Mouse (Mus musculus) cerebellum, adult 8-10 months (tissue): ENCODE results near the gene Rab1a.
"Not testable (repeated sequence)": the region's sequence is repeated elsewhere in the genome, so short reads cannot be mapped to it uniquely, and the experiment has no call there.

ENCODE experiments used
- DNase-seq: peaks from one replicate; pipeline ENCODE4 v3.0.0; 2022

Rab1a gene

DNA sequence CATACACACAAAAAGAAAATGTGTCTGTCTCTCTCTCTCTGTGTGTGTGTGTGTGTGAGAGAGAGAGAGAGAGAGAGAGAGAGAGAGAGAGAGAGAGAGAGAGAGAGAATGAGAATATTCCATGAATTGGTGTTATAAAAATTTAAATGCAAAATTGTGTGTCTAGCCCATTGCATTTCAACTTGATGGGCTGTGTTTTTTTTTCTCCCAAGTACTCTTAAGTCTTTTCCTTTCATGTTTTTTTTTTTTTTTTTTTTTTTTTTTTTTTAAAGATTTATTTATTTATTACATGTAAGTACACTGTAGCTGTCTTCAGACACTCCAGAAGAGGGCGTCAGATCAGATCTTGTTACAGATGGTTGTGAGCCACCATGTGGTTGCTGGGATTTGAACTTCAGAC lies 20.4 kb downstream of the Rab1a start:
- DNase-seq, result not testable (repeated sequence)

DNA sequence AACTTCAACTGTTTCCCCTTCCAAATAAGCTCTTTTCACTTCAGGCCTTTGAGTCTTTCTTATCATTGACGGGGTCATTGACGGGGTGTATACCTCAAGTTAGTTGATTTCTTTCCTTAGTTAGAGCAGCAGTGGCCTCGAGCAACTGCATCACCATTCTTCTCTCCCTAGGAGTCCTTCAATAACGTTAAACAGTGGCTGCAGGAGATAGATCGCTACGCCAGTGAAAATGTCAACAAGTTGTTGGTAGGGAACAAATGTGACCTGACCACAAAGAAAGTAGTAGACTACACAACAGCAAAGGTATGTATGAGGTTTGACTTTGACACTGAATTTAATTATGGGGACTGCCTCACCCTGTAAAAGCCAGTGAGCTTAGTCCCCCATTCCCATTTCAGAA lies 23.0 kb downstream of the Rab1a start:
- DNase-seq, result no peak

DNA sequence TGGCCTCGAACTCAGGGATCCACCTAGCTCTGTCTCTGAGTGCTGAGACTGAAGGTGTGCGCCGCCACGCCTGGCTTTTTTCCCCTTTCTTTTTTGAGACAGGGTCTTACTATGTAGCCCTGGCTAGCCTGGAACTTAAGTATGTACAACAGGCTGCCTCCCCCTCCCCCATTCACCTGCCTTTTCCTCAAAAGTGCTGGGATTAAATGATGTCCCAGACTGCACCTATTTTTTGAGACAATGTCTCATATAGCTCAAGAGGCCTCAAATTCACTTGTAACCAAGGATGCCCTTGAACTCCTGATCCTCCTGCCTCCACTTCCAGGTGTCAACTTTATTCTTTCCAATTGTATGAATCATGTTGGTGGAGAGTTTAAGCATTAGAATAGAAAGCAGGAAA lies 24.7 kb downstream of the Rab1a start:
- no peak for DNase-seq

DNA sequence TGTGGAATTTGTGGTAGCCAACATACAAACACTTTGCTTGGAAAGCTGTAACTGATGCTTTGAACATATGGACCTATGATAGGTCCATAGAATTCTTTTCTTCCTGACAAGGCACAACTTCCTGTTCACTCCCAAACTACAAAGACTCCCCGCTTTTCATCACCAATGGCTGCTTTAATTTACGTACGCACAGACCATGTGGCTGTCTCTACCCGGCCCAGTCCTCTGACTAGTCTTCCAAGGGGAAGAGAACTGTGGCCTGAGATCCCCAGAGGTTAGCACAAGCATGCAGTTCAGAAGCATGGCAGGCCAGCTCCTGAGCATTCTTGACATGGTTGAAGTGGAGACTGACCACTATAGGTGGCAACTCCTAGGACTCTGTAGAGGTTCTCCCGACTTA lies 27.4 kb downstream of the Rab1a start:
- no peak for DNase-seq

DNA sequence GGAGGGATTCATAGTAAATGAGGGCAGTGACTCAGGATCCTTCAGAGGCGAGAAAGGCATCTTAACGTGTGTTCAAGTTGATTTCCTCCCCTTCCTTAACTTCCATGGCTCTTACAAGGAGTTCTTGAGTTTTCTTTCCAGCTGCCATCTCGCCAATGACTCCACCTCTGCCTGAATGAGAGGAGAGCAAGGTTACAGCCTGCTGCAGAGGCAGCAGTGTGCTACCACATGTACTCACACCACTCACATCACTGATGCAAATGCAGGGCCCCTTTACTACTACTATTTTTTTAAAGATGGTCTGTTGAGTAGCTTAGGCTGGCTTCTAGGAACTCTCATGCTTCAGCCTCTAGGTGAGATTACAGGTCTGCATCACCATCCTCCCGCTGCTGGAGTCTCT lies 28.1 kb downstream of the Rab1a start:
- no peak for DNase-seq

DNA sequence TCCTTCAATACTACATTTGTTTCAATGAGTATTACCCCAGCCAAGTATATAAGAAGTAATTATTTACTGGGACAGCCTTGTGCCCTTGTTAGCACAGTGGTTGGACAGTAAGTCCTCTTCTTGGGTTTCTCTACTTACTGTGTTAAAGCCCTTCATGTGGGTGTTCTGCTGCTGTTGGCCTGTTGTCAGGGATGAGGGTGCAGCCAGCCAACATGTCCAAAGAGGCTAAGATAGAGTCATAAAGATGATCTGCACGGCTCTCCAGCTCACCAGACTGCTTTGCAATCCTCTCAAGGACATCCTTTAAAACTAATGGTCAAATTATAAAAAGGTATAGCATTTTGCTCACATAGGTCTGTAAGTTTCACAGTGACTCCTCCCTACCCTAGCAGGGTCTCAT lies 29.1 kb downstream of the Rab1a start:
- no peak for DNase-seq

DNA sequence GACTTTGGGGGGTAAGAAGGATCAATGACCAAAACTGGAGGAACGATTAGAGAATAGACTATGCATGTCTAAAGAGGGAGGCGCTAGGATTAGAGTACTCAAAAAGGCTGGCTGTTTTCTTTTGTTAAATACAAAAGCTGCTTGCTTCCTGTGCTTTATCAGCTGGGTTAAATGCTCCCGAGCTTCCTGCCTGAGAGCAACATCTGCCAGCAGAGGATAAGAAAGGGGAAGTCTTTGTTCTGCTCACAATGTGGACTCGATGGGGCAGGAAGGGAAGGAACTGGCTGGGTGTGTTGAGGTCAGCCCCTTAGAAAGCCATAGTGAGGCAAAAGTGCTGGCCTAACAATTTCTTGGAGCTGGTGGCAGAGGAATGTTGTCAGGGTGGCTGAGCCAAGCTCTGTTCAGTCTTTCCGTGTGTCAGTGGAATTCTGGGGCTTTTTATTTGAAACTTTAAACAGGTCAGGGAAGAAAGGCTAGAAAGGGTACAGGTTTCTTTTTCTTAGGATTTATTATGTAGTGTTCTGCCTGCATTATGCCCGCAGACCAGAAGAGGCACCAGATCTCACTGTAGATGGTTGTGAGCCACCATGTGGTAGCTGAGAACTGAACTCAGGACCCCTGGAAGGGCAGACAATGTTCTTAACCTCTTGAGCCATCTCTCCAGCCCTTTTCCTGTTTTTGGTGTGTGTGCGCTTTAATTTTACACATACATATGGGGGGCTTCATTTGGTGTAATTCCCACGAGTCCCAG lies 30.1 kb downstream of the Rab1a start:
- DNase-seq, result no peak

DNA sequence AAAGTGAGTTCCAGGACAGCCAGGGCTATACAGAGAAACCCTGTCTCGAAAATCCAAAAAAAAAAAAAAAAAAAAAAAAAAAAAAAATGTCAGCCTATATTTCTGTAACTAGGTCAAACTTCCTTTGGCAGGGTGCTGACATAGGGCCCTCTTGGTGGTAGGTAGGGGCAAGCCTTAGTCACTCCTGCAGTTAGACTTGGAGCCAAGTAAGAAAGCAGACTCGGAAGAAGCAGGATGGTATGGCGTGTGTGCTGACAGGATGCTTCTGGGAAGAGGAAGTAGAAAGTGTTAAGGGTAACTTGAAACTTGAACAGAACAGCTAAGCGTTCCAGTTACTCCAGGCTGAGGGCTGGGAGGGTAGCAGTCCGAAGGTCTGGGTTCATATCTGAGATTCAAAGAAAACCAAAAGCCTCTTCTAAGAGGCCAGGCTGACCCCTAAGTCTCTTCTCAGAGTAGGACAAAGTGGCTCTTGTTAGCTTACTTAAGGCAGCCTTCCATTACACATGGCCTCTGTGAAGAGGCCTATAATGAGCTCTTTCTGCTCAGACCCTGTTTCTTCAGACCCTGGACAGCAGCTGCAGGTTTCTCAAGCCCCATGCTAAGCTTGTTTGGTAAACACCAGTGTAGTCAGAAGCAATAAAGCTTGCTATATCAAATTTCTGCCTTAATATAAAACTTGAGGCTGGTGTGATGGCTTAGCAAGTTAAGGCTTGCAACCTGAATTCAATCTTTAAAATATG lies 31.0 kb downstream of the Rab1a start:
- no peak for DNase-seq

DNA sequence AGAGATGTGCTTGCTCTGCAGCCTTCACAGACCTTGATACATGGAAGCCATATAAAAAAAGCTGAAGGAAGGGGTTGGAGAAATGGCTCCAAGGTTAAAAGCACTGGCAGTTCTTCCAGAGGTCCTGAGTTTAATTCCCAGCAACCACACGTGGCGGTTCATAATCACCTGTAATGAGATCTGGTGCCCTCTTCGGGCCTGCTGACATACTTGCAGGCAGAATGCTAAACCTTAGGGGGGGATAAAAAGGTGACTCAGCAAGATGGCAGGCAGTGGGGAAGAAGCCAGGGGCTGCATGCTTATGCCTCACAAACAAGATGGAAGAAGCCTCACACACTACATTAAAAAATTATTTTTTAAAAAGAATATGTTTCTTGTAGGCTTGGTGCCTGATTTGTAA lies 33.0 kb downstream of the Rab1a start:
- DNase-seq, result no peak

DNA sequence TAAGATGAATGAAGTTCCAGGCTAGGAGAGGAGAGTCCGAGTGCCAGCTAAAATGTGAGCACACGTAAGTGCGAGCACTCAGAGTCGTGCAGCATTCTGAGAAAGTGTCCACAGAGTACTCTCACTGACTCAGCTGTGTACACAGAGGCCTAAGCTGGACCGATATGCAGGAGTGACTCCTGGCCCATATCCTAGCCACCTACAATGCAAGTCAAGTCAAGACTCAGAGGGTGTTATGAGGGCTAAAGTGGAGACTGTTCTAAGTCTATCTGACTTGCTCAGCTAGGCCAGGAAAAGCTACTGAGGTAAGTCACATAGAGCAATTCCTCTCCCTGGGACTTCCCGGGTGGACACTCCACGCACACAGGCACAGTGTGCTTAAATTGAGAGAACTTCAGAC lies 35.8 kb downstream of the Rab1a start:
- no peak for DNase-seq

DNA sequence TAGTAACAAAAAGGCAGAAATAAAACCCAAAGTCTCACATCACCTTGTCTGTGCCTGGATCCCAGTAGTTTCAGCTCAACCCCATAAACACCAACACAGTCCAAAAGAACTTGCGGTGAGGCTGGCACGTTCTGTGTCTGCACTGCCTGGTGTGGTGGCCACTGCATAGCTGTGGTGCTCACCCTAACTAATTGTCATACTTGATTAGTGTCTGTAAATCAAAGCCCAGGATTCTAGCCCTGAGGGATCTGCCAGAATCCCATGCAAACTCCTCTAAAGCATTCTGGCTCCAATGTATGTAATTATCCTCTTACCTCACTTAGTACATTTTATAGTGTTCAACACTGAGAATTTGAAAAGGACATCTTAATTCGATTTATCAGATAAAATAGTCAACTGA lies 36.7 kb downstream of the Rab1a start:
- no peak for DNase-seq

DNA sequence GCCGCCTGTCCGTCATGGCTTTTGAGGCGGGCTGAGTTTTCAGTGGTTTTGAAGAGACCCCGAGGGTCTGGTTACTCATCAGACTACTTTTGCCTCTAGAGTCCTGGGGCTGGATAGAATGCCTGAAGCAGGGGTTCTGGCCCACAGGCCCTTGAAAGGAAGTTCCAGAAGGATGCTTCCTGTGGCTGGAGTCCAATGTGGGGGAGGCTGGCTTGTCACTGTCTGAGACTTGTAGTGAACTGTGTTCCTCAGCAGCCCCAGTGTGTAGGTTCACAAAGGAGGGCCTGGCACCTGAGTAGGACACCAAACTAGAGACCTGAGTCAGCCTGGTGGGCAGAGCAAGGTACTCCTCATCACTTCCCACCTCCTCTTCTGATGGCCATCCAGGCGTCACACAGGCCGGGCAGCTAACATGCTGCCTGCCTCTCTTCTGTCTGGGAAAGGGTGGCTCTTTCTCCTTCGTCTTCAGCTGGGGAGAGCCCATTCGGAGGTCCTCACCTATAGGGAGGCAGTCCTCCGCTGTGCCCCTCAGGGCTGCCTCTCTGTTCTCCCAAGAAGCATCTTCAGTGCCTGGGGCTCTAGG lies 38.1 kb downstream of the Rab1a start:
- DNase-seq, result no peak

DNA sequence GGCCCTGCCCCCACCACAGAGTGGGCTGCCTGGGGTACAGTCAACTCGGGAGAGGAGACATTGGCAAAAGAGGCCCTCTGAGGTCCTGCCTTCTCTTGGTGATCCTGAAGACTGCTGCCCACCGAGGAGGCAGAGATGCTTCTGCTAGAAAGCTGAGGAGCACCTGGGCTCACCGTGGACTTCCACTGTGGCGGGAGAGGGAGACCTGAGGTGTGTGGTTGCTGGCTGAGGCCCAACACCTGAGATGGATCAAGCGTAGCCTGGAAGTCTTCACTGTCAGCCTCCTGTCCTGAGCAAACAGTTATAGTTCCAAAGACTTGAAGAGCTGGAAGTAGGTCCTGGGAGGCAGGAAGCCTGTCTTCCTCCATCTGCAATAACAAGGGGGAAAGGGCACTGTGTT lies 39.1 kb downstream of the Rab1a start:
- DNase-seq, result no peak

DNA sequence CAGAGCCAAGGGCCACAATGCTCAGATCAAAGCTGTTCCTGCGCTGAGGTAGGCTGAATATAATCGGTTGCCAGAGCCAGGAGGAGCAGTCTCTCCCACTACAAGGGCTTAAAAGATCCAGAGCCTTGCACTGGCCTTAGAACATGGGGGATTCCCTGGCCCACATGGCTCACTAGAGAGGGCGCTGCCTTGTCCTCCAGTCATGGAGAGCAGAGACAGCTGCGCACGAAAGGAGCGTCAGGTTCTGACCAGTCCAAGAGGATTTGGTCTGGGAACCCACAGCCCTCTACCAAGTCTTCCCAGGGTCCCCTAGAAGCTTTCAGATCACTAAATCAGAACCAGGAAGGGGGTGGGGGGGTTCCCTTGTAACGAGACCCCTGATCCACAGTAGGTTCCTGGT lies 40.1 kb downstream of the Rab1a start:
- no peak for DNase-seq

DNA sequence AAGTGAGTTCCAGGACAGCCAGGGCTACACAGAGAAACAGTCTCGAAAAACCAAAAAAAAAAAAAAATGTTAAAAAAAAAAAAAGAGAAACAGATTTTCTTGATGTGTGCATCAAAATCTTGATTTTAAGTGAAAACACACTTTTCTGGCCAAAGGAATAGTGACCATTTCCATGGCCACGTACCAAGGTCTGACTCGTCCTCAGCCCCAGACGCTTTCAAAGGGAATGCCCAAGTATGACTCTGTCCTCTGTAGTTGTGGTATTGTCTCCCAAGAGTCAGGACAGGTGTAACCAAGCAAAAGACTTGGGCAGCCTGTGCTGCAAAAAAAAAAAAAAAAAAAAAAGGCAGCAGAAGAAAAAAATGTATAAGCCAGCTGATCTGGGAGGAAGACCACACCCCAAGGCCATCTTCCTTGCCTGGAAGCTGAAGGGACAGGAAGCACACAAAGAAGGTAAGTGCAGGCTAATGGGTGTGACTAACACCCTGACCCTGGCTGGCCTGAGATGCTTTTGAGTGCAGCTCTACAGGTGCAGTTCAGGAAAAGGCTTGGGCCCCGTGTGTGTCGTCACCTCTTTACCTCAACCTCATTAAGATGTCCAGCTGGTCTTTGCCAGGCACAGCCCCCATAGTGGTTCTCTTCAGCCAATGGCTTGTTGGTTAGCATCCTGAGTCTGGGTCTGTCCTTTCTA lies 41.3 kb downstream of the Rab1a start:
- DNase-seq, result no peak

DNA sequence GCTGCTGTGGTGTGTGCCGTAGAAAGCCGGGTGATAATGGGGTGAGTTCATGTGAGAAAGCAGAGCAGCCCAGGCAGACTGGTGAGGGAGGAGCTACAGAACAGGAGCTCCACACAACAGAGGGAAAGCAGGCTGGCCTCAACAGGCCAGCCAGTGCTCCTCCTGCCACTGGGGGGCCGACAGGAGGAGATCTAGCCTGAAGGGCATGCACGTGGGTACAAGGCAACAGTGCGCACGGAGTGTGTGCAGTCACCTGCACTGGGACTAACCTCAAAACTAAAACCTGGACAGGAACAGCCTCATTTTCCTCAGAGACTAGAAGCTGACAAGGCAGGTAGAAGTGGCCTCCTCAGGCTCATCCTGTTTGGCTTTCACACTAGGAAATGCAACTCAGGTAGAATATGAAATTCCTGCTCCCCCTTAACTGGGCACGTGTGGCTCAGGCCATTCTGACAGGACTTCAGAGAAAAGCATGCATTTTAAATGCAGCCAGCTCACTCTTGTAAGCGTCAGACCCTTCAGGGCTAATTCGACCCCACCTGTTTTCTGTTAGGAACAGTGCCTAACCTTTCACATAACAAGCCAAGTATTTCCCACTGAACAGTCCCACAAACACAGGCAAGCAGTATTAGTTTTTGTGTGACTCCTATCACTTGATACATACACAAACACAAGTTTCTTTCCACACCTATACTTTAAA lies 42.1 kb downstream of the Rab1a start:
- no peak for DNase-seq

DNA sequence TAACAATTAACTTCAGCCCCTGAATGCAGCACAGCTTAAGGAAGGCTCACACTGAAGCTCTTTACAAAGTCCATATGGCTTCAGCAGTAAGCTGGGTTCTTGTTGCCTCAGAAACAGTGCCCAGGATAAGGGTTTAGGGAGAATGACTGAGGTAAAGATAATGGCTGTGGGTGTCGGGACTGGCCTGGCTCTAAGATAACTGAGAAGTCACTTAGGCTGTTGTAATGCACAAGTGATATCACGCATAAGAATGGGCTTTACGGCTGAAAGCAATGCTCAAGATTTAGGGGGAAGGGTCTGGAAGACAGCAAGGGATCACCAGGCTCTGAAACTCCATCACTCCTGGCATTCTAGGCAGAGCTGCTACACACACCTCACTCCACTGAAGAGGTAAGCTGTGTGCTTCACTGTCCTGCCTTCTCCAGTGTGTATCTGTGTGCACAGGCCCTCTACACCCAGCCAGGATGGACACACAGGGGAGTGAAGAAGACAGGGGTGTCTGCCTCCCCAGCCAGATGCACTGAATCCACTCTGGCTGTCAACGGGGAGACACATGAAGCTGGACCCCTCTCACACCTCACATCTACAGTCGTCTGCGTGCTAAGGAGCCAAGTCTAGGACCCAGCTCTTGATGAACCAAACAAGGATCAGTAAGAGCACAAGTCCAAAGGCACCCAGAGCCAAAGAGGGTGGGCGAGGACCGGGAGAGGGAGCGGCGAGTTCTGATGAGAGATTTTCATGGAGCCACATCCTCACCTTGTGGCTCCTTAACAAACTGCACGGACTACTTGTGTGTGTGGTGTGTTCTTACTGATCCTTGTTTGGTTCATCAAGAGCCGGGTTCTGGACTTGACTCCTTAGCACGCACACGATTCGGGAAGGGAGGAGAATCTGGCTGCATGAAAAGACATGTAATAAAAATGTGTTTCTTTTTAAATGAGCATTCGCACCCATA lies 43.4 kb downstream of the Rab1a start:
- no peak for DNase-seq

DNA sequence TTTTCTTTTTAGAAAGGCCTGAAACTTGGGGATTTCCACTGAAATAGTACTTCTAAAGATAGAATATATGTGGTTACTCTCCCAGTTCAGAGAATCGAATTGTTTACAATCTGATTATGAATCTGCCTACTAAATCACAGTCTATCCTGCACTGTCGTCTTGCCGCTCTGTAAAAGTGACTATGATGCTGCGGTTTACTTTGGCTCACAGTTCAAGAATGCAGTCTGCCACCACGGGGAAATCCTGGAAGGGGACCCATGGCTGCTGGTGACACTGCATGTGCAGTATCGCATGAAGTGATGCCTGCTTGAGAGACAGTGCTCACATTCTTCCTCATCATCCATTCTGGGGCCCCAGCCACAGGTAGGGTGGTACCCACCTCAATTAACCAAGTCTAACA lies 44.1 kb downstream of the Rab1a start:
- no peak for DNase-seq

DNA sequence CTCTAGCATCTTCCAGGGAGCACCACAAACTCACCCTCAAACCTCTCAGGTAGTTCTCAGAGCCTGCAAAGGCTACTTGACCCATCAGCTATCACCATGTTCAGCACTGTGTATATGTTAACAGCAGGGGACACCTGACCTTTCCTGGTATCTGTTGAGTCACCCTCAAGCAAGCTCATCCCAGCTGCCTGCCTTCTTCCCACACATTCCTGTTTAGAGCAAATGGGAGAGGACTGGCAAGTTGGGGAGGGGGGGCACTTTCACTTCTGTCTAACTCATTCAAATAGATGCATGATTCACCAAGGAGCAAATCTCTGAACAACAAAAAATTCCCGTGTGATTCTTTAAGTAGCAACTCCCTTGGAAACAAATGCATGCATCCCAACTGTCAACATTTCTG lies 45.4 kb downstream of the Rab1a start:
- no peak for DNase-seq

DNA sequence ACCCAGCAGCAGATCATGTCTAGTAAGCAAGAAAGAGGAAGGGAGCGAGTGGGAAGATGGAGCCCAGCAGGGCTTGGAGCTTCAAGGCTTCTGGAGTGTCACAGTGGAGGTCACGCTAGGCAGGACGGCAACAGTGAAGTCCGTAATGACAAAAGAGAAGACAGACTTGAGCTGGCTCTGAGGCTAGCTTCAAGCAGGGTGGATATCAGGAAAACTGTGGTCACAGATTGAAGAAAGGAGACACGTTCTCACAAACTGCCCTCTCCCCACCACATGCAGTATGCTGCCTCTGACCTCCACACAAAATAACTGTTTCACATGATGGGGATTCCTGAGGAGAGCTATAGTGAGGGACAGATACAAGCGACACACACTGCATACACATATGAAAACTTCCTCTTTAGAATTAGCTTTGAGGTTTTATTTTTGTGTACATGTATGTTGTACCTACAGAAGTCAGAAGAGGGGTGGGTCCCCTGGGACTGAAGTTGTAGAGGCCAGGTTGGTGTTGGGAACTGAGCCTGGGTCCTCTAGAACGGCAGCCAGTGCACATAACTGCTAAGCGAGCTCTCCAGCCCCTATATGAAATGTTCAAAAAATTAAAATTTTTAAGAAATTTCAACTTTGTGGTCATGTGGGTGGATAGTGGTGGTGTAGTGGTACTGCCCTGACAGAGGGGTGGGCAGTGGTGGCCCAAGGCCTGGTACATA lies 46.1 kb downstream of the Rab1a start:
- DNase-seq, result no peak

DNA sequence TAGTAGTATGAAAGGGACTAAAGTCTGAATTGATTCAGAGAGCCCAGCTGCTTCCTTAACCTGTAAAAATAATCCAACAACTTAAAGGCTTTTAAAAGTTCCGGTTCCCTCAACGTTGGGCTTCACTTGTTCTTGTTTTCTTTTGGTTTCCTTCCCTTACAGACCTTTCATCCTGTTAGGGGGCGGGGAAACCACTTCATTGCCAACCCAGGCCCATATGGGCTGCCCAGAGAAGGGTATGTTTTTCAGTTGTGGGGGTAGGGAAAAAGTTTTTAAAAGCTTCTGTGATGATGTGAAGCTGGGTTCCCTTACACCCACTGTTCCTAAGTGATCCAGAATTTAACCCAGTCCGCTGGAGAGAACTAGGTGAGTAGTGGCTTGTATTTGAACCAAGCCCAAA lies 47.0 kb downstream of the Rab1a start:
- DNase-seq, result no peak
